In genomic region chr12:103213591-103213990, GRCm38 (mm10) we compare ENCODE assay signal across 20 mouse cellular contexts. TPM values are rescaled to one million over a fixed set of nuclear protein-coding genes. Genes with fewer than 3 reads are reported as not detected.
DNase-seq lines count a peak whose midpoint lies in the region; ATAC-seq and TF ChIP-seq lines count a peak whose summit lies in the region.
"Had no signal": no experiment of that assay in that cellular context is flagged by ENCODE, and none has a peak within 500 bp of the region (broad histone marks: within the 10 kb centered on the region; RNA-seq: fewer than 3 reads in every experiment).

No protein-coding gene starts in this region.

- peak overlapping the region; percentile 14; the same call in 1 of the 2 replicates for H3K27ac ChIP-seq in layer of hippocampus, adult 2 months
- H3K27ac ChIP-seq in neural tube, embryonic 13.5 days (replicated peaks), result peak overlapping the region; percentile 76; the same call in 1 of the 2 replicates
- H3K27ac ChIP-seq: liver, embryonic 15.5 days; lung, embryonic 15.5 days; macrophage had no signal

- TF ChIP-seq CTCF in layer of hippocampus, adult 2 months (conservative IDR thresholded peaks at IDR 0.05), result no peak

- no peak overlapping the region for H3K4me2 ChIP-seq in neural tube, embryonic 13.5 days
- H3K4me2 ChIP-seq: forebrain, embryonic 13.5 days; heart, embryonic 11.5 days; hindbrain, embryonic 12.5 days; liver, embryonic 15.5 days; lung, embryonic 15.5 days; midbrain, embryonic 12.5 days had no signal

- H3K27me3 ChIP-seq in neural tube, embryonic 13.5 days, result no peaks in the 10 kb centered on the region
- H3K27me3 ChIP-seq: forebrain, embryonic 13.5 days; hindbrain, embryonic 12.5 days; liver, embryonic 15.5 days; lung, embryonic 15.5 days; midbrain, embryonic 12.5 days had no signal

- H3K9ac ChIP-seq in neural tube, embryonic 13.5 days, result no peak overlapping the region
- H3K9ac ChIP-seq: forebrain, embryonic 13.5 days; hindbrain, embryonic 12.5 days; liver, embryonic 15.5 days; lung, embryonic 15.5 days; midbrain, embryonic 12.5 days had no signal

- no peaks in the 10 kb centered on the region for H3K9me3 ChIP-seq in neural tube, embryonic 13.5 days
- H3K9me3 ChIP-seq: forebrain, embryonic 13.5 days; hindbrain, embryonic 12.5 days; liver, embryonic 15.5 days; lung, embryonic 15.5 days; midbrain, embryonic 12.5 days had no signal

- peak; percentile 17 to 29 for DNase-seq in gastrocnemius, adult 8-10 months (ENCODE audit: low spot score in 2 of 2)
- DNase-seq in gastrocnemius, postnatal 14 days, result no peak
- no peak for DNase-seq in layer of hippocampus, adult 2 months (ENCODE audit: low spot score in 2 of 2)
- no peak for DNase-seq in layer of hippocampus, postnatal 10 days (ENCODE audit: low spot score in 2 of 2)
- DNase-seq in neural tube, embryonic 10.5 days (ENCODE audit: extremely low spot score, low spot score), result no peak
- no peak for DNase-seq in kidney, postnatal 36 days
- DNase-seq: cerebellum, adult 9-10 months; heart, adult 11 months; liver; right cerebral cortex, postnatal 14 days; spleen, adult 18-20 months had no signal

- H3K4me3 ChIP-seq in layer of hippocampus, adult 2 months, result no peak overlapping the region
- H3K4me3 ChIP-seq in neural tube, embryonic 13.5 days, result no peak overlapping the region
- H3K4me3 ChIP-seq: forebrain, embryonic 13.5 days; hindbrain, embryonic 12.5 days; liver, embryonic 15.5 days; lung, embryonic 15.5 days; midbrain, embryonic 12.5 days; myocyte had no signal

- WGBS in neural tube, embryonic 13.5 days, result 98% methylated on average over 2 of the region's 2 CpGs

- ATAC-seq in neural tube, embryonic 13.5 days (ENCODE audit: low read depth), result no peak

- H3K4me1 ChIP-seq in neural tube, embryonic 13.5 days (replicated peaks), result peaks cover 38% of the 10 kb centered on the region
- H3K4me1 ChIP-seq: liver, embryonic 15.5 days had no signal

- no peaks in the 10 kb centered on the region for H3K36me3 ChIP-seq in neural tube, embryonic 13.5 days
- H3K36me3 ChIP-seq: hindbrain, embryonic 12.5 days; liver, embryonic 15.5 days; lung, embryonic 15.5 days had no signal

- intact Hi-C loops in gastrocnemius, postnatal 14 days (cut with DNase I; ENCODE audit: low total_unique reads), result no loop called here

RNA-seq across cellular contexts. Expression of gene Prima1, which starts 28.4 kb away (rescaled TPM):
- 10 to 100 TPM in 3 of 4 experiments, 1 to 10 TPM in 1; 6.5 to 25.9 (median 14.7) TPM for total RNA-seq in gastrocnemius, adult 8-10 months (2022)
- 10 to 100 TPM in 1 of 2 experiments, 1 to 10 TPM in 1; 2.3 to 14.0 TPM for total RNA-seq in gastrocnemius, postnatal 14 days (2021)
- 1 to 10 TPM; 3.6 to 3.7 TPM for total RNA-seq in layer of hippocampus, adult 2 months (2021)
- total RNA-seq in layer of hippocampus, postnatal 10 days (2021), result 1 to 10 TPM; 1.0 to 1.9 TPM
- 2.4 and 3.8 TPM in 2 replicates for polyA plus RNA-seq in neural tube, embryonic 13.5 days (2015; fragmentation: Nextera tagmentation; extraction: Ambion mirVana)
- polyA plus RNA-seq: forebrain, embryonic 13.5 days; liver, embryonic 15.5 days; macrophage; myocyte had no signal

Comparison
In these comparisons a context has a peak if more than half of its experiments do, and no peak if none do; other contexts are left out.
1. DNase-seq: peak in gastrocnemius, adult 8-10 months (2 of 2); none in gastrocnemius, postnatal 14 days (single experiment), layer of hippocampus, adult 2 months (0 of 2), layer of hippocampus, postnatal 10 days (0 of 2), neural tube, embryonic 10.5 days (single experiment) and kidney, postnatal 36 days (0 of 2).